Mouse (Mus musculus): Measurements from ENCODE around the gene A430078G23Rik.

Gene A430078G23Rik

DNA sequence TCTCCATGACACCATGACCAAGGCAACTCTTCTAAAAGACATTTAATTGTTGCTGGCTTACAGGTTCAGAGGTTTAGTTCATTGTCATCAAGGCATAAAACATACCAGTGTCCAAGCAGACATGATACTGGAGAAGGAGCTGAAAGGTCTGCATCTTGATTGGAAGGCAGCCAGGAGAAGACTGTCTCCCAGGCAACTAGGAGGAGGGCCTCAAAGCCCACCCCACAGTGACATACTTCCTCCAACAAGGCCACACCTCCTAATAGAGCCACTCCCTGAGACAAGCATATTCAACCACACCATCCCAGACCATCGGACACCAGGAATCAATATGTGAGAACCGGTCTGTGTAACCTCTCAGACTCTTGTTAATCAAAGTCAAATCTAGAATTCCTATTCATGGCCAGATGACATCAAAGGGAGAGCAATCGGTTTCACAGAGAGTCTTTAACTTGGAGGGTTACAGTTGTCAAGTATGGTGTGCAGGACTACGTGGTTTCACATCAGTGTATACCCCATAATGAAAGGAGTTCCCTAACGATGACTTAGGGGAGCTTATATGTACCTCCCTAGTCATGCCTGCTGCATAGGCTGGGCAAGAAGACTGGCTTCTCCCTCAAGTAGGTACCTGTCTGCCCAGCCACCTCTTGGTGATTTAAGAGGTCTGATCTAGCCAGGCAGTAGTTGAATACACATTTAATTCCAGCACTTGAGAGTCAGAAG is 6.4 kb upstream of the A430078G23Rik start:
- TF ChIP-seq GATA4 (IDR thresholded peaks at IDR 0.05; ENCODE audit: insufficient replicate concordance, low read length), result no peak

DNA sequence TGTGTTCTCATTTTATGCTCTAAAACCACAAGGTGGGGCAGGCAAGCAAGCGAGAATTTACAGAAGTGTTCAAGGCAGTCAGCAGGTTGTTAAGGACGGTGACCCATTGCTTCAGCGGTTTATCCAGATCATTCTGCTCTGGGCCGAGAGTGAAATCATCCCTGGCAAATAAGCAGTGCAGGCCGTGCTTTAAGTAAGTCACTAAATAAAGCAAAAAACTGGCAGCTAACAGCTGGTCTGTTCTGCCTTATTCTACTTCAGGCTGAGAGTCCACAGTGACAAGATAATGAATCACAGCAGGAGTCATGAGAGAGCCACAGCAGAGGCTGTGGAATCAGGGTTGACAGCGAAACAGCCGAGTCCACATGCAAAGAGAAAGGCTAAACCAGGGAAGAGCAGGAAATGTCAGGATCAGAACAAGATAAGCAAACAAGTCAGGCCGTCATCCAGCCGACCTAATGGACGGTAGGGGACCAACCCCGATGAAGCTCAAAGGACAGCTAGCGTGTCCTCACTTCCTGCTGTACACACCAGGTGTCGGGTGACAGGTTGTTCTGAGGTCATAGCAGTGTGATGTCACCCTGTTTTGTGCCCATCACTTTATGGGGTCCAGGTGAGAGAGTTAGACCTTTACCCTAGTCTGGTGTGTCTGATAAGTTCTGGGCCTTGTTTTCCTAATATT is 4.9 kb upstream of the A430078G23Rik start:
- TF ChIP-seq GATA4 (IDR thresholded peaks at IDR 0.05; ENCODE audit: insufficient replicate concordance, low read length), result peak; percentile 5; the same call in 1 of the 2 replicates

DNA sequence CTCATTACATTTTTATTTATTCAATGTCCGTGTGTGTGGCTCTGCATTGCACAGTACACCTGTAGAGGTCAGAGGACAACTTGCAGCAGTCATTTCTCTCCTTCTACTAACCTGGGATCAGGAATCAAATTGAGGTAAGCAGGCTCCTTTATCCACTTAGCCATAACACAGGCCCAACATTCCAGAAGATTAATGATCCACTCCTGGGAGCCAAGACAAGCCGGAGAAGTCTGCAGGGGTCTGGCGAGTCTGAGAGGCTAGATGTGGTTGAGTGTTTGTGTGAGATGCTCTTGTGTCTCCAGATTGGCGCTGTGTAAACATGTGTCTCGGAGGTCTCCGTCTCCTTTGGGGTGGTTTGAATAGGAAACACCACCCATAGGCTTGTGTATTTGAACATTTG is 2.5 kb upstream of the A430078G23Rik start:
- TF ChIP-seq GATA4 (IDR thresholded peaks at IDR 0.05; ENCODE audit: insufficient replicate concordance, low read length), result no peak

DNA sequence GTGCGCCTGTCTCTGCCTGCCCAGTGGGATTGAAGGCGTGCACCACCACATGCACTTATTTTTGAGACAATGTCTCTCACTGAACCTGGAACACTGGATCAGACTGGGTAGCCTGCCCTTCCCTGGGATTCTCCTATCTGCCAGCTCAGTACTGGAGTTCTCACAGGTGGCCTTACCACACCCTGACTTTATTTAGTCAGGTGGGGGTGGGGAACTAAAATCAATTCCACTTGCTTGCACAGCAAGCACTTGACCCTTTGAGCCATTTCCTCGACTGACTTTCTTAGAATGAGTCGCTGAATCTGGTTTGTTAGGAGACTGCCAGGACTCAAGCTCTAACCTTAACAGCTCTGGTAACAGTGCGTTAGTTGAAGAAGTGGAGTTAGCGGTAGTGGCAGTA is 500 bp upstream of the A430078G23Rik start:
- TF ChIP-seq GATA4 (IDR thresholded peaks at IDR 0.05; ENCODE audit: insufficient replicate concordance, low read length), result no peak

DNA sequence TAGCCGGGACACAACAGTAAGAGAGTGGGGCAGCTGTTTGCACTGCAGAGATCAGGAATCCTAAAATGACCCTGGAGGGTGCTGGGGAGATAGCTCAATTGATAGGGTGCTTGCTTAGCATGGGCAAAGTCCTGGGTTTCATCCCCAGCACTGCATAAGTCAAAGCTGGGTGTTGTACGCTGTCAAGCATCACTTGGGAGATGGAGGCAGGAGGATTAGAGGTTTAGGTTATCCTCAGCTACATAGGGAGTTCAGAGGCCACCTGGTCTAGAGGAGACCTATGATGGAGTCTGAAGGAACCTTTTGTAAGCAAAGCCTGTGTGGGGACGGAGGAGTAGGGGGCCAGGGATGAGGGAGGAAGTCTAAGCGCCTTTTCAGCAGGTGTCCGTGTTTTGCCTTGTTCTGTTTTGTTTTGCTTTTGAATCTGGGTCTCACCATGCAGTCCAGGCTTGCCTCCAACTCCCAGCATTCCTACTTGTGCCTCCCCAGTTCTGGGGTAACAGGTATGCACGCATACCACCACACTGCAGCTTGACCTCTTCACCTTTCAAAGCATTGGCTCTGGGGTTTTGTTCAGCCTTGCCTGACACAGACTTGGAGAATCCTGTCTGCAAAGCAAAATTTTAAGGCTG is 712 bp downstream of the A430078G23Rik start:
- no peak for TF ChIP-seq GATA4 (IDR thresholded peaks at IDR 0.05; ENCODE audit: insufficient replicate concordance, low read length)

DNA sequence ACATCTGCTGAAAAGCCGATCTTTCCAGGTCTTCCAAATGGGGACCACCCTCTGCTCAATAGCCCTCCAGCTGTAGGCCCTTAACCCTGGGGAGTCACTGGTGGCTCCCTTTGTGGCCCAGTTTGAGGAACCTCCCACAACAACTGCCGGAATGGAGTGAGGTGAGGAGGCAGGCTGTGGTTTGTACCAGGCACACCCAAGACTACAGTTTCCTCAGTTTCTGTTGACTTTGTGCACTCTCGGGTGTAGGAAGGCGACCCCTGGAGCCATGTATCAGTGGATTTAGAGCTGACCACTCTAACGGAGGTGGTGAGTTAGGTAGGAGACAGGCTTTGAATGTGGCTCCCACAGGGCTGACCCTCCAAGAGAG is 1.2 kb downstream of the A430078G23Rik start:
- no peak for TF ChIP-seq GATA4 (IDR thresholded peaks at IDR 0.05; ENCODE audit: insufficient replicate concordance, low read length)

DNA sequence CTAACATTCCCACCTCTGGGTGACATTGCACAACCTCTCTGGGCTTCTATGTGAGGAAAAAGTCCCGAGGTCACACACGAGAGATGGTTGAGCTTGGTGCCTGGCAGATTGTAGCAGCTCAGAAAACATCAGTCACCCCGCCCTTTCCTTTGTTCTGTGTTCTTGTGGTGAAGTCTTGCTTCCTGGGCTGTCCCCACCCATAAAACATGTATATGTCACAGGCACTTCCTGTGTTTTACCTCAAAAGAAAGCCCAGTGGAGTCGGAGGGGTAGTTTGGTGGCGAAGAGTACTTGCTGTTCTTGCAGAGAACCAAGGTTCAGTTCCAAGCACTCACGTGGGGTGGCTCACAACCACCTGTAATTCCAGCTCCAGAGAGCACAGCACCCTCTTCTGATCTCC is 2.4 kb downstream of the A430078G23Rik start:
- TF ChIP-seq GATA4 (IDR thresholded peaks at IDR 0.05; ENCODE audit: insufficient replicate concordance, low read length), result no peak

DNA sequence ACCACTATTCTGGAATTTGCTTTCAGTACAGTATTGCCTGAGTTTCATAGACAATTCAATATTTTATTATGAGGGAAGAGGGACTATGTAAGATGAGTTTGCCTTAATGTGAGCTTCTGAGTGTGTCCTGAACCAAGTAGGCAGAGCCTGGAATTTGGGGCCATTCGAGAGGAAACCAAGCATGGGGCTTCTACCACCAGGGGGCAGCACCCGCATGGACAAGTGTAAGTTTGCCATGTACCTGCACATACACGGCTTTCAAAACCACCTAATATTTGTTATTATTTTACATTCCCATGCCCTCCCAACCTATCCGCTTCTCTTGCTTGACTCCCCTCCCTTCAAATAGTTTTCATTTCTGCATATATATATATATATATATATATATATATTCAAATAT is 4.8 kb downstream of the A430078G23Rik start:
- no peak for TF ChIP-seq GATA4 (IDR thresholded peaks at IDR 0.05; ENCODE audit: insufficient replicate concordance, low read length)

DNA sequence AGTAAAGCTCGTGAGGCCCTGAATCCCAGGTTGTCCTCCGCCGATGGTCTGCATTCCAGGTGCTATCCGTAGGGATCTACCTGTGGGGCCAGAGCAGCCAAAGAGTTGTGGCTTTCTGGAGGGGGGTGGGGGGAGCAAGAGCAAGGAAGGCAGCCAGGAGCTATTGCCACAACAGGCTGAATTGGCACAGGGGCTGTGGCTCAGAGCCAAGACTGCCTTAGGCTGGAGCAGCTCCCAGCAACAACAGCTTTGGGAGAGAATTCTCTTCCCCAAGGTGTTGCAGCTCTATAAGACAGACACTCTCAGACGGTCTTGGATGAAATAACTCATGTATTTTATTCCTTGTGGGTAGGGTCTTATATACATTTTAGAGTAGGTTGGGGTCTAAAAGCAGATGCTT is 13.9 kb downstream of the A430078G23Rik start:
- no peak for TF ChIP-seq GATA4 (IDR thresholded peaks at IDR 0.05; ENCODE audit: insufficient replicate concordance, low read length)

DNA sequence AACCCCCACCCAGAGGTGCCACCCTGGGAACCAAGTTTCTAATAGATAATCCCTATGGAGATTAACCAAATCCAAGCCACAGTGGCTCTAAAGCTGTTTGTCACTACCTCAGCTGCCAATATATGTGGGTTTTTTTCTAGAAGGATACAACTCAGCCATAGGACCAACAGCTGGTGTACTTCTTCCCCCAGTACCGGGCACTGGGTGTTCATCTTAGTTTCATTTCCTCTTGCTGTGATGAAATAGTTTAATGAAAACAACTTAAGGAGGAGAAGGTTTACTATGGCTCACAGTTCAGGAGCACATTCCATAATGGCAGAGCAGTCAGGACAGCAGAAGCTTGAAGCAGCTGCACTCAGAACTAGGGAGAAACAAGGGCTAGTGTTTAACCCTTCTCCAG is 14.9 kb downstream of the A430078G23Rik start:
- no peak for TF ChIP-seq GATA4 (IDR thresholded peaks at IDR 0.05; ENCODE audit: insufficient replicate concordance, low read length)

DNA sequence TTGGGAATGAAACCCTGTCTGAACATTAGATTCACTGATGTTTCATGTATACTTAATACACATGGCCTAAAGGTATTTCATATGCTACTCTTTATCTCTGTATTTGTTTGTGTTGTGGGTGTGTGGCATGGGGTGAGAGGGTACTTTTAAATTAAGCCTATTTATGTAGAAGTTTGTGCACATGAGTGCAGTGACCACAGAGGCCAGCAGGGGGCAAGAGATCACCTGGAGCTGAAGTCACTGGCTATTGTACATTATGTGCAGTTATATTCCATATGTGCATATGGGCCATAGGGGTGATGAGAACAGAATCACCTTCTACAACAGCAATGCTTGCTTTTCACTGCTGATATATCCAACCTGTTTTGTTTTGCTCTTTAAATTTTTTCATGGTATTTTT is 22.5 kb downstream of the A430078G23Rik start:
- no peak for TF ChIP-seq GATA4 (IDR thresholded peaks at IDR 0.05; ENCODE audit: insufficient replicate concordance, low read length)

DNA sequence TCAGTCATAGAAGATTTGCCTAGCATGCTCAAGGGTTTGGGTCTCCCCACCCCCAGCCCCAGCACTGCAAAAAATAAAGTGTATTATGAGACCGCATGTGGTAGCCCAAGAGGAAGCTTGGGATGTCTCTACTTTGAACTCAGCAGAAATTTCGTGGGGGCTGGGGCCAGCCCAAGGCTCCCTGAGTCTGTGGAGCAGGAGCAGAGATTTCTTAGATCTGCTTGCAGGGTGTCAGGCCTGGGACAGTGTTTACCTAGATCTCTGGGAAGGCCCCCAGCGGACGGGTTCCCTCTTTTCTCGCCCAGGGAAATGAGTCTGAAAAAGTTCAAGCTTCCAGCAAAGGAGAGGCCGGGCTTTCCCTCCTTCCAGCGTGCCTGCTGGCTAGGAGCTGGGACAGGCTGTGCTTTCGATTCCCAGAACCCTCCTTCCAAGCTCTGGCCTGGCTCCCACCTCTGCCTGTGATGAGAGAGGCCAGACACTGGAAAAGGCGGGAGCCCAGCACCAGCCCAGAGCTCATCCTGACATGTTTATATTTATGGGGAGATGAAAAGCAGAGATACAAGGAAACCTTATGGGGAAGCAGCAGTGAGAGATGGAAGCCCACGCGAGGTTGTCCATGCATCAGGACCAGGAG is 23.5 kb downstream of the A430078G23Rik start:
- TF ChIP-seq GATA4 (IDR thresholded peaks at IDR 0.05; ENCODE audit: insufficient replicate concordance, low read length), result no peak

DNA sequence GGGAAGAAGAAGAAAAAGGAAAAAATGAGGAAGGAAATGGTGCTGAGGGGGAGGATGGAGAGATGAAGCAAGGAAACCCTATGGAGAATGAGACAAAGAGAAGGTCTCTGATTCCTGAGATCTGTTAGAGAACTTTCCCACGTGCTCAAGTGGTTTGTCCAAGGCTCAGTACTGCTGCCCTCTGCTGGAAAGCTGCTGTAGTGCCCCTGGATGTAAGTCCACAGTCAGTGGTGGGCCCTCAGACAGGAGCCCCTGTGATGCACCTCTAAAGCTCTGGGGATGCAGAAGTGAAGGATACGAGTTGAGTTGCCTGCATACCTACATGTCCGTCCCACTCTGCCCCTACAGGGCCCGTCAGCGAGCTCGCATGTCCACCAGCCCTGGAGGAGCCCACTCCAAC is 34.1 kb downstream of the A430078G23Rik start:
- no peak for TF ChIP-seq GATA4 (IDR thresholded peaks at IDR 0.05; ENCODE audit: insufficient replicate concordance, low read length)

DNA sequence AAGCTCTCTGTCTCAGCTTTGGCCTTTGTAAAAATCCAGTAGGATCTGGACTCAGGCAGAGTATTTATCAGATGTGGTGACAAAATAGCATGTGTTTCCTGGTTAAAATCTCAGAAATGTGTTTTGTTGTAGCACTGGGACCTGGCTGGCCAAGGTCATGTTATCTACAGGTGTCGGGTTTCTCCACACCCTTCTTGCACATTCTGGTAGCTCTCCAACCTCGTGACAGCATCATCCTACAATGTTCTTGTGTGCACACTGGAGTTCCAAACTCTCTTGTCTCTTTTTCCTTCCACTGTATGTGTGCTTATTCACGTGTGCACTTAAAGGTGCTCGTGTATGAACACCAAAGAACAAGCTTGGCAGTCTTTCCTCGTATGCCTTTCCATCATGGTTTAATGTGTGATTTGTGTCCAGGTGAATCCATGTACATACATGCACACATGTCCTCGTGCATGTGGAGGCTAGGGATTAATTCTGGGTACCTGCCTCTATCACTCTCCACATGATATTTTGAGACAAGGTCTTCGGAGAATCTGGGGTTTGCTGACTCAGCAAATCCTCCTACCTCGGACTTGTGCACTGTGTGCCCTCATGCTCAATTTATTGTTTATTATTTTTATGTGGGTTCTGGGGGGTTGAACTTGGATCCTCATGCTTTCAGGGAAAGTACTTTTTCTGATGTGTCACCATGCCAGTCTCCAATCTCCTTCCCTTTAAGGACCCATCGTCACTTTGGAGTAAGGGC is 35.5 kb downstream of the A430078G23Rik start:
- TF ChIP-seq GATA4 (IDR thresholded peaks at IDR 0.05; ENCODE audit: insufficient replicate concordance, low read length), result no peak

DNA sequence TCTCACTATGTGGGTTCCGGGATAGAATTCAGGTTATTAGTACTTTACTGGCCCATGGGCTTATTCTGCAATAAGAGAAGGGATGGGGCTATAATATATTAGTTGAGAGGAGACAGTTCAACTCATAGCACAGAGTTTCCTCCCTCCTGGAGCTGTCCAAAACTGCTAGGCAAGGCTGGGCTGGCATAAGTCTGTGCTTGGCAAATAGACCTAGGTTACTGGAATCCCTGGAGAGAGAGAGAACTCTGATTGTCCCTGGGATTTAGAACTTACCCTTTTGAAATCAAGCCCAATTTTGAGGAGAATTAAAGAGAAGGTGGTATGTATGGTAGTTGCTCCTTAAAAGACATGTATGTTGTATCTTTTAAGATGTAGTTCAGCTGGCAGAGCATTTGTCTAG is 36.3 kb downstream of the A430078G23Rik start:
- no peak for TF ChIP-seq GATA4 (IDR thresholded peaks at IDR 0.05; ENCODE audit: insufficient replicate concordance, low read length)

All from liver, adult (tissue).